Mouse (Mus musculus): ENCODE measurements around the gene Tmem170b. TPM values are rescaled to one million over a fixed set of nuclear protein-coding genes. Genes with fewer than 3 reads are reported as not detected.

Gene Tmem170b
- 9.5 and 10.2 TPM in 2 replicates for polyA plus RNA-seq (2015; fragmentation: Nextera tagmentation; extraction: Ambion mirVana)

GRCm38 (mm10) chr13:41605099-41606010, at the start of gene Tmem170b:
TSS of gene Tmem170b (plus strand) at chr13:41605907.
- peak within 1 kb of the TSS; percentile 85 for H3K27ac ChIP-seq
- H3K9ac ChIP-seq = peak within 1 kb of the TSS; percentile 85
- no peaks in the 10 kb centered on the region for H3K36me3 ChIP-seq
- peak; percentile 98 for ATAC-seq (replicated peaks; ENCODE audit: low FRiP score)
- WGBS = under 1% methylated on average over 48 of the region's 87 CpGs
- H3K9me3 ChIP-seq (replicated peaks) = no peaks in the 10 kb centered on the region
- peaks cover 14% of the 10 kb centered on the region for H3K4me1 ChIP-seq
- peak within 1 kb of the TSS; percentile 95 for H3K4me3 ChIP-seq (replicated peaks)
- H3K4me2 ChIP-seq = peak within 1 kb of the TSS; percentile 83
- no peaks in the 10 kb centered on the region for H3K27me3 ChIP-seq

GRCm38 (mm10) chr13:41561024-41561423, 44.7 kb upstream of the Tmem170b start:
- no peak for ATAC-seq (replicated peaks; ENCODE audit: low FRiP score)
- H3K36me3 ChIP-seq = no peaks in the 10 kb centered on the region
- no peak overlapping the region for H3K4me3 ChIP-seq (replicated peaks)
- no peaks in the 10 kb centered on the region for H3K4me1 ChIP-seq
- no peak overlapping the region for H3K4me2 ChIP-seq
- H3K27me3 ChIP-seq = no peaks in the 10 kb centered on the region
- no peak overlapping the region for H3K9ac ChIP-seq
- WGBS = 88% methylated on average over 4 of the region's 4 CpGs
- no peak overlapping the region for H3K27ac ChIP-seq
- H3K9me3 ChIP-seq (replicated peaks) = no peaks in the 10 kb centered on the region

GRCm38 (mm10) chr13:41568421-41568820, 37.3 kb upstream of the Tmem170b start:
- no peak for ATAC-seq (replicated peaks; ENCODE audit: low FRiP score)
- H3K9me3 ChIP-seq (replicated peaks) = no peaks in the 10 kb centered on the region
- no peak overlapping the region for H3K4me2 ChIP-seq
- no peak overlapping the region for H3K27ac ChIP-seq
- H3K4me1 ChIP-seq = peaks cover 10% of the 10 kb centered on the region
- 86% methylated on average over 3 of the region's 3 CpGs for WGBS
- H3K36me3 ChIP-seq = no peaks in the 10 kb centered on the region
- no peak overlapping the region for H3K9ac ChIP-seq
- no peaks in the 10 kb centered on the region for H3K27me3 ChIP-seq
- H3K4me3 ChIP-seq (replicated peaks) = no peak overlapping the region

- H3K9me3 ChIP-seq (replicated peaks) = no peaks in the 10 kb centered on the region
- peaks cover 10% of the 10 kb centered on the region for H3K4me1 ChIP-seq
- no peaks in the 10 kb centered on the region for H3K36me3 ChIP-seq
- no peak overlapping the region for H3K4me3 ChIP-seq (replicated peaks)
- 85% methylated on average over 8 of the region's 8 CpGs for WGBS
- H3K27ac ChIP-seq = no peak overlapping the region
- ATAC-seq (replicated peaks; ENCODE audit: low FRiP score) = no peak
- no peaks in the 10 kb centered on the region for H3K27me3 ChIP-seq
- no peak overlapping the region for H3K4me2 ChIP-seq
- H3K9ac ChIP-seq = no peak overlapping the region
These were observed 36.8 kb upstream of the Tmem170b start for GRCm38 (mm10) chr13:41568926-41569325.

GRCm38 (mm10) chr13:41569776-41570175, 35.9 kb upstream of the Tmem170b start:
- no peak for ATAC-seq (replicated peaks; ENCODE audit: low FRiP score)
- Histone ChIP-seq H3K27ac (no peak overlapping the region), H3K4me1 (peaks cover 10% of the 10 kb centered on the region), H3K36me3 (no peaks in the 10 kb centered on the region), H3K27me3 (no peaks in the 10 kb centered on the region), H3K4me2 (no peak overlapping the region), H3K9me3 (replicated peaks) (no peaks in the 10 kb centered on the region), H3K9ac (no peak overlapping the region), H3K4me3 (replicated peaks) (no peak overlapping the region)
- WGBS = 61% methylated on average over 3 of the region's 3 CpGs

- H3K27ac ChIP-seq = no peak overlapping the region
- no peaks in the 10 kb centered on the region for H3K36me3 ChIP-seq
- H3K27me3 ChIP-seq = no peaks in the 10 kb centered on the region
- 0 out of 2 replicates have a peak, but pooled peaks cover 3% of the 10 kb centered on the region for H3K9me3 ChIP-seq (replicated peaks)
- ATAC-seq (replicated peaks; ENCODE audit: low FRiP score) = no peak
- no peak overlapping the region for H3K4me2 ChIP-seq
- 49% methylated on average over 13 of the region's 13 CpGs for WGBS
- peaks cover 10% of the 10 kb centered on the region for H3K4me1 ChIP-seq
- no peak overlapping the region for H3K4me3 ChIP-seq (replicated peaks)
- H3K9ac ChIP-seq = no peak overlapping the region
These were observed 34.0 kb upstream of the Tmem170b start for GRCm38 (mm10) chr13:41571368-41572350.

- ATAC-seq (replicated peaks; ENCODE audit: low FRiP score) = no peak
- no peak overlapping the region for H3K9ac ChIP-seq
- H3K27ac ChIP-seq = no peak overlapping the region
- no peaks in the 10 kb centered on the region for H3K36me3 ChIP-seq
- no peak overlapping the region for H3K4me3 ChIP-seq (replicated peaks)
- H3K4me2 ChIP-seq = no peak overlapping the region
- 45% methylated on average over 4 of the region's 4 CpGs for WGBS
- H3K4me1 ChIP-seq = peaks cover 10% of the 10 kb centered on the region
- H3K27me3 ChIP-seq = no peaks in the 10 kb centered on the region
- 0 out of 2 replicates have a peak, but pooled peaks cover 4% of the 10 kb centered on the region for H3K9me3 ChIP-seq (replicated peaks)
These were observed 33.4 kb upstream of the Tmem170b start for GRCm38 (mm10) chr13:41572351-41572735.

- no peak overlapping the region for H3K9ac ChIP-seq
- H3K4me2 ChIP-seq = no peak overlapping the region
- 56% methylated on average over 4 of the region's 4 CpGs for WGBS
These were observed 32.4 kb upstream of the Tmem170b start for GRCm38 (mm10) chr13:41573126-41573846.

GRCm38 (mm10) chr13:41581058-41581457, 24.6 kb upstream of the Tmem170b start:
- H3K27ac ChIP-seq = no peak overlapping the region
- H3K9me3 ChIP-seq (replicated peaks) = 0 out of 2 replicates have a peak, but pooled peaks cover 4% of the 10 kb centered on the region
- no peak overlapping the region for H3K9ac ChIP-seq
- no peak overlapping the region for H3K4me3 ChIP-seq (replicated peaks)
- 76% methylated on average over 4 of the region's 4 CpGs for WGBS
- no peaks in the 10 kb centered on the region for H3K4me1 ChIP-seq
- ATAC-seq (replicated peaks; ENCODE audit: low FRiP score) = no peak
- H3K27me3 ChIP-seq = no peaks in the 10 kb centered on the region
- H3K36me3 ChIP-seq = no peaks in the 10 kb centered on the region
- no peak overlapping the region for H3K4me2 ChIP-seq

More at GRCm38 (mm10) chr13:41573126-41573846, 32.4 kb upstream of the Tmem170b start:
- H3K9me3 ChIP-seq (replicated peaks) = 0 out of 2 replicates have a peak, but pooled peaks cover 4% of the 10 kb centered on the region
- H3K36me3 ChIP-seq = no peaks in the 10 kb centered on the region
- no peak for ATAC-seq (replicated peaks; ENCODE audit: low FRiP score)
- H3K4me3 ChIP-seq (replicated peaks) = no peak overlapping the region
- H3K27me3 ChIP-seq = no peaks in the 10 kb centered on the region
- no peak overlapping the region for H3K27ac ChIP-seq
- peaks cover 10% of the 10 kb centered on the region for H3K4me1 ChIP-seq

GRCm38 (mm10) chr13:41583666-41584357, 21.9 kb upstream of the Tmem170b start:
- ATAC-seq (replicated peaks; ENCODE audit: low FRiP score) = no peak
- Histone ChIP-seq H3K9ac (no peak overlapping the region), H3K36me3 (no peaks in the 10 kb centered on the region), H3K4me3 (replicated peaks) (no peak overlapping the region), H3K4me2 (no peak overlapping the region), H3K27ac (no peak overlapping the region), H3K27me3 (no peaks in the 10 kb centered on the region), H3K9me3 (replicated peaks) (no peaks in the 10 kb centered on the region), H3K4me1 (no peaks in the 10 kb centered on the region)
- 82% methylated on average over 7 of the region's 7 CpGs for WGBS

- no peak overlapping the region for H3K27ac ChIP-seq
- no peaks in the 10 kb centered on the region for H3K36me3 ChIP-seq
- WGBS = 91% methylated on average over 3 of the region's 3 CpGs
- H3K27me3 ChIP-seq = no peaks in the 10 kb centered on the region
- no peaks in the 10 kb centered on the region for H3K4me1 ChIP-seq
- no peak overlapping the region for H3K9ac ChIP-seq
- no peak overlapping the region for H3K4me2 ChIP-seq
- H3K4me3 ChIP-seq (replicated peaks) = no peak overlapping the region
- no peak for ATAC-seq (replicated peaks; ENCODE audit: low FRiP score)
- no peaks in the 10 kb centered on the region for H3K9me3 ChIP-seq (replicated peaks)
These were observed 21.4 kb upstream of the Tmem170b start for GRCm38 (mm10) chr13:41584358-41584680.
